Mouse (Mus musculus): ENCODE results near the gene Dynlrb2. TPM values are rescaled to one million over a fixed set of nuclear protein-coding genes. Genes with fewer than 3 reads are reported as not detected.

Gene Dynlrb2
- not detected for polyA plus RNA-seq (2017; shearing (Covaris generic))

DNA sequence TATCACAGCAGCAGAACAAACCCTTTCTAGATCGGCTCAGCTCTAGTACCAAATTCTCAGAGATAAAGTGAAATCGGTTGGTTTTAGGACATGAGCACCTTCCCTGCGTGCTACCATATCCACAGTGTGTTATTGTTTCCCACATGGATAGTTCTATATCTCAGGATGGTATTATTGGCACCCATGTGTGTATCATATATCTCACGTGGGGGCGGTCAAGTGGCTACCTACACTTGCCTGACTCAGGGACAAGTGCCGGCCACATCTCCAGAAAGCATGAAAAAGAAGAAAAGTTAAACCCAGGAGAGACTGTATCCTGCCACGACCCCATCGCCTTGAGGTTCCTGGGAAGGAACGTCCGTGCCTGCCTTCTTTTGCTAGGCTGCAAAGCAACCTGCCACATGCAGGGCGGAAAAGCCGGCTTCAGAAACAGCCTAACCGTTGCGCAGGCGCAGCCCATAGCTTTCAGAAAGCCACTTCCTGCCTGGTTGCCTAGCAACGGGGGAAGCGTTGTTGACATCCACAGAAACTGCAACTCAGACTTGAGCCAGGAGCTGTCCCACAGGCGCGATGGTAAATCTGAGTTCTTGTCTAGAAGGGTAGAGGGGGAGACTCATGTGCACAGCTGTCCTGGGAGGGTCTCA, at the start of gene Dynlrb2:
TSS of gene Dynlrb2 (plus strand) at position 498 of the 644 bp plus-strand sequence.
- peak; percentile 99 for ATAC-seq

DNA sequence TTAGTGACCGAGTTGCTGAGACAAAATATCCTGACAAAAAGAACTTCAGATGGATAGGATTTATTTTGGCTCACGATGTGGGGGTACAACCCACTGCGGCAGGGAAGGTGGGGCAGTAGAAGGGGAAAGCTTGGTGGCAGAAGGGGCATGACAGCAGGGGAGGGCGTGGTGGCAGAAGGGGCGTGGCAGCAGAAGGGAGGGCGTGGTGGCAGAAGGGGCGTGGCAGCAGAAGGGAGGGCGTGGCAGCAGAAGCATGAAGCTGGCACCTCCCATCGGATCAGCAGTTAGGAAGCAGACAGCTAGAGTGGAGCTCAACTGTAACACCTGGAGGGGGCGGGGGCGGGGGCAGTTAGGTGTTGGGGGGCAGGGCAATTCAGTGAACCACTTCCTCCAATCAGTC, 46.2 kb upstream of the Dynlrb2 start:
- no peak for ATAC-seq

GRCm38 (mm10) chr8:116461472-116461871, 43.3 kb upstream of the Dynlrb2 start:
- peak; percentile 78 for ATAC-seq

GRCm38 (mm10) chr8:116466586-116466985, 38.2 kb upstream of the Dynlrb2 start:
- no peak for ATAC-seq

GRCm38 (mm10) chr8:116467027-116467426, 37.7 kb upstream of the Dynlrb2 start:
- no peak for ATAC-seq

DNA sequence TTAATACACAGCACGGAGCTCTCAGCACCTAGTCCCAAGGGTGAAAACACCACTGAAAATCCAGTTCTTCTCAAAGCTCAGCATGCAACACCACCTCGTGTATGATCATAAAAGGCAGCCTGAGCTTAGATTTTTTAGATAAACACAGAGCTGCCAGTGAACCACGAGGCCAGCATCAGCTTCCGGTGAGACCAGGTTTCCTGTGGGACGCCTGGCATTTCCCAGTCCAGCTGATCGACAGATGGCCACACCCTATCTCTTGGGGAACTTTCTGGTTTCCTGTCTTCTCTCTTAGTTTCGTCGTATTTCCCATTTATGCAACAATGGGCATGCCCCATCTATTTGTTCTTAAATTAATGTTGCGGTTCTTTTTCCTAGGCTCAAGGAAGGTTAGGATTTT, 26.8 kb upstream of the Dynlrb2 start:
- peak; percentile 38 for ATAC-seq

DNA sequence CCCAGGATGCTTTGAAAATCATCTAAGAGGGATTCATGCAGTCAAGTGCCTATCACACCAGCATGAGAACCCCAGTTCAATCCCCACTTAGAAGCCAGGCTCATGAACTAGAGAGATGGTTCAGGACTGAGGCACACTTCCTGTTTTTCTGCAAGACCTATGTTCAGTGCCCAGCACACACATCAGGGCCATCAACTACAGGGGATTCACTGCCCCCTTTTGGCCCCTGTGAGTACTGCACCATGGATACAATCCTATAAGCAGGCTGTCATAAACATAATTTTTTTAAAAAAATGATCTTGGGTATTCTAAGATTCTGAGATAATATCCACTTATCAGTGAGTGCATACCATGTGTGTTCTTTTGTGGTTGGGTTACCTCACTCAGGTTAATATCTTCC, 26.1 kb upstream of the Dynlrb2 start:
- peak; percentile 64 for ATAC-seq

DNA sequence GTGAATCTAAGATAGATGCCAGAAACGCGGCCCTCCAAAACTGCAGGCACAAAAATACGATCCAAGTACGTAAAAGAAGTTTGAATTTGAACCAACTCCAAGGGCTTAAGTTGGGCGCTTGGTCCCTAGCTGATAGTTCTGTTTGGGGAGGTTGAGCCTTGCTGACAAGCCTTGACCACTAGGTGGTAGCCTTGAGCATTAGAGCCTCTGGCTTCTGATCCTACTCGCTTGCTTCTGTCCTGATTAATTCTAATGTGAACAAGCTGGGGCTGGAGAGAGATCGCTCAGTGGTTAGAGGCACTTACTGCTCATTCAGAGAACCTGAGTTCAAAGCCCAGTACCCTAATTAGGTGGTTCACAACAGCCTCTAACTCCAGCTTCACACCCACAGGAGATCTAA, 23.9 kb upstream of the Dynlrb2 start:
- peak; percentile 77 for ATAC-seq

DNA sequence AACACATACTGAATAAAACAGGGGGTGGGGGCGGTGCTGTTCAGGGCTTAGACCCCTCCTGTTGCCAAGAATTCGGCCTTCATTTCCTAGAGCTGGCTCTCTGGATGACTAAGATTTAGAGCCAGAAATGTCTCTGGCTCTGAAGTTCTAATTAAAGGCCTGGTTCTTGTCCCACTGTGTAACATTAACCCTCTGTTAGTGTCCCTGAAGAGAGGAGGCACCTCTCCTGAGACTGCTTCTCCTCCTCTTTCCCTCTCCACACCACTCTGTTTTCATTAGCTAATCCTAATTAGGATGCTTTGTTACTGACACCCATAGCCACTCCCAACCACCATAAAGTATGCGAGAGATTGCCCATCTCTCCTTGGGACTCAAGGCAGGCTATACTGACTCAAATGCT, 22.0 kb upstream of the Dynlrb2 start:
- no peak for ATAC-seq

GRCm38 (mm10) chr8:116484087-116484486, 20.7 kb upstream of the Dynlrb2 start:
- peak; percentile 67 for ATAC-seq

DNA sequence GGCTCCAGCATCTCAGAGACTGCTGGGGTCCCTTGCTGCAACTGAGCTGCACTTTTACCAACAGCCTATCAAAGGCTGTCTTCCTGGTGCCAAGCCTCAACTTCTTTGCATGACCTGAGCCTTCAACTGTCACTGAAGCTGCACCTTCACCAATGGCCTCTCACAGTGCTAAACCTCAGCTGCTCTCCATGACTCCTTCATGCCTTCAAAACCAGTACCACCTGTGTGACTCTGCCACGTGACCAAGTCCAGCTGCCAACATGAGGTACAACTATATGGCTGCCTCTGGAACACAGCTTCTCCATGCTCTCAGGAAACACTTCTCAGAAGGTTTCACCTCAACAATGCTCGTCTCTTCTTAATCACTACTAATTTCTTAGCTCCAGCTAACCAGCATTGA, 16.2 kb upstream of the Dynlrb2 start:
- ATAC-seq = no peak

DNA sequence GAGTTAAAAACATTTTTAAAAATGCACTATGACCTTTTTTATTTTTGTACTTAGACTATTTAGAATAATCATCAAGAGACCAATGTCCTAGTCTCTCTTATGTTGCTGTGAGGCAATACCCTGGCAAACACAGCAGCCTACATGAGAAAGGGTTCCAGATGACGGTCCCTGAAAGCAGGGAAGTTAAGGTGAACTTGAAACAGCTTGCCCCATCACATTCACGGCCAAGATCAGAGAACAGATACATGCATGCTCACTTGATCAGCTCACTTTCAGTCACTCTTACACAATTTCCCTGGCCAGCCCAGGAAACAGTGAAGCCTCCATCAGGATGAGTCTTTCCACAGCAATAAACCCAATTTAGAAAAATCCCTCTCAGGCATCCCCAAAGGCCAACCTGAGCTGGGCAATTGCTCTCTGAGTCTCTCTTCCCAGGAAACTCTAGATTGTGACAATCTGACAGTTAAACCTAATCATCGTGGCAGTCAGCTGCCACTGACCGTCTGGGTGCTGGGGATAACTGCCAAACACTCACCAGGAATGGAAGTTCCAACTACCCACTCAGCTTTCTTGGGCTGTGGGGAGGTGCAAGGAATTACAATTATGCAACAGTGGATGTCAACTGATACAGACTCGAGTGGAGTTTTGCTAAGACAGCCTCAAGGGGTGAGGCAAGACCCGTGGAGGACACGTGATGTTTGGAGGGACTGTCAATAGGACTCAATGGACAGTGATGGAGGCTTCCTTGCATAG, 4.5 kb upstream of the Dynlrb2 start:
- no peak for ATAC-seq

- no peak for ATAC-seq
Measured at GRCm38 (mm10) chr8:116508721-116509120, 3.9 kb downstream of the Dynlrb2 start.

DNA sequence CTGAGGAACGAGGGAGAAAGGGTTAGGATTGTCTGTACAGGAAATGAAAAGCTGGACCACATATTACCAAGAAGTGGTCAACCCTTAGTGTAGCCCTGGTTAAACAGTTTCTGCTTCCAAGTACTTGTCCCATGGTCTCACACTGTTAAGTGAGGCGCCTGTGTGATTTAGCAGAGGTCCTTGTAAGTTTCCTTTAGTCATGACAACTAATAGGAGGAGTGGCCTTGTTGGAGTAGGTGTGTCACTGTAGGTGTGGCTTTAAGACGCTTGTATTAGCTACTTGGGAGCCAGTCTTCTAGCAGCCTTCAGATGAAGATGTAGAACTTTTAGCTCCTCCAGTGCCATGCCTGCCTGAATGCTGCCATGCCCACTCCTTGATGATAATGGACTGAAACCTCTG, 4.5 kb downstream of the Dynlrb2 start:
- ATAC-seq = no peak

- ATAC-seq = no peak
Measured at GRCm38 (mm10) chr8:116519676-116520075, 14.9 kb downstream of the Dynlrb2 start.

DNA sequence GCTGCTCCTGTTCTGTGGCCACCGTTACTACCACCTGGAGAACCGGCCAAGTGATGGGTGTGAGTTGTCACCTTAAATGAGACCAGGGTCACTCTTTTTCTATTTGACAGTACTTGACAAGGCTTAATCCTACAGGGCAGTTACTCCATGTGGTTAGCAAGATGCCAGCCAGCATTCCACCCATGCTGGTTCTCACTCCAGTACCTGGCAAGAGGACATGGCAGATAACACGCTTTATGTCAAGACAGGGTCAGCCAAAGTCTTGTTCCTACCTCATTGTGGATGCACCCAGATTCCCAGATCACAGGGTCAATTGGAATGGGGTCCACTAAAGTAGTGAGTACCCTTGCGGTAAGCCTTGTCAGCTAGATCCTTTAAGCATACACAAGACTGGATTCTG, 16.4 kb downstream of the Dynlrb2 start:
- ATAC-seq = no peak

- no peak for ATAC-seq
Measured at GRCm38 (mm10) chr8:116521641-116522040, 16.9 kb downstream of the Dynlrb2 start.

DNA sequence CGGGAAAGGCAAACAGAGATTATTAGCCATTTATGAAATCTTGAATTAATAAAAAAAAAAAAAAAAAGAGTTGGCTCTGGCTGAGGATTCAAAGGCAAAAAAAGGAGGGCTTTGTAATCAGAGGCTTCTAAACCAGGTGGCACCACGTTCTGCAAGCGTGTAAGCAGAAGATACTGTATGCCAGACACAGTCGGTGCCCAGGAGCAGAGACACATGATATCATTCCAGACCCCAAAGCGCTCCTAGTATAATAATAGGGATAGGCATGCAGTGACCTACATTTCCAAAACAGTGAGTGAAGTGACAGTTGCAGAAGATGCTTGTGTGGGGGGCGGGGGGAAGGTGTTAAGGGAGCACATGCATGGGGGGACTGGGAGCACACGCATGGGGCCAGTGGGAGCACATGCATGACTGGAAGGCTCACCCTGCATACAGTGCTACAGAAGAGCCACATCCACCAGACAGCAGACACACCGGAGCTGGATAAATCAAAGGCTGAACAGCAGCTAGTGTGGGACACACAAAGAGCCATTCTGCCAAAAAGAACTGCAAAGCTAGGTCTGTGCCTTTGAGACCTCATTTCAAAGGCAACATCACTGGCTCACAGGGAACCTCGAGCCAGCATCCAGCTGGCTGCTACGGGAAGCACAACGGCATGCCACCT, 17.5 kb downstream of the Dynlrb2 start:
- no peak for ATAC-seq

DNA sequence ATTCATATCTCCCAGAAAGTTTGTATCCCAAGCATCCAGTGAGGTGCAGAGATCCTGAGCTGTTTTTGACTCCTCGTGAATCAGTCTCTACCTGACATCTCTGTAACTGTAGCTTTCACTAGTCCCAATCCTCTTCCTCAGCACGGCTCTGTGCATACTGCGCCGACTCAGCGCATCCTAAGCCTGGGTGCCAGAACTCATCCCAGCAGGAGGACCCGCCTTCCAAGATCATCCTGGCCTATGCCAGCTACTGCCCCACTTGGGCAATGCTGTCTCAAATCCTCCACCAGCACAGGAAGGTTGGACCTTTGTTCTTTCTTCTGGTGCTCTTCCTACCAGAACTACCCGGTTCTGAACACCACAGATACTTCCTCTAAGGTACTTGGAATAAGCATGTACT, 20.1 kb downstream of the Dynlrb2 start:
- no peak for ATAC-seq

DNA sequence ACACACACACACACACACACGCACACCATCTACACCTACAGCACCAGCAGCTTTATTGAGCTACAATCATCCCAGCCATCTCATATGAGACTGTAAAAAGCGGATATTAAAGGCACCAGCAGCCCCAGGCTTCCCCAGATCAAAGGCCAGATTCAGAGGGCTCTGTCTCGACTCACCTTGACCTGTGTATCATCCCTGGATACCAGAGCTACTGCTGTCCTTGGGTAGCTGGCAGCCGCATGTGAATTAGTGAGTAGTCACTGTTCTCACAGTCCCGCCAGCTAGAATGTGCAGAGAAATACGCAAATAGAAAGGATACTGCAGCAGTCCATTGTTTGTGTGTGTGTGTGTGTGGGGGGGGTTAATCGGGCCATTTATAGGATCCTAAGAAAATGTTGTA, 24.0 kb downstream of the Dynlrb2 start:
- no peak for ATAC-seq

GRCm38 (mm10) chr8:116533081-116533480, 28.3 kb downstream of the Dynlrb2 start:
- ATAC-seq = no peak

- no peak for ATAC-seq
Measured at GRCm38 (mm10) chr8:116536786-116537185, 32.0 kb downstream of the Dynlrb2 start.

GRCm38 (mm10) chr8:116538763-116539162, 34.0 kb downstream of the Dynlrb2 start:
- no peak for ATAC-seq

DNA sequence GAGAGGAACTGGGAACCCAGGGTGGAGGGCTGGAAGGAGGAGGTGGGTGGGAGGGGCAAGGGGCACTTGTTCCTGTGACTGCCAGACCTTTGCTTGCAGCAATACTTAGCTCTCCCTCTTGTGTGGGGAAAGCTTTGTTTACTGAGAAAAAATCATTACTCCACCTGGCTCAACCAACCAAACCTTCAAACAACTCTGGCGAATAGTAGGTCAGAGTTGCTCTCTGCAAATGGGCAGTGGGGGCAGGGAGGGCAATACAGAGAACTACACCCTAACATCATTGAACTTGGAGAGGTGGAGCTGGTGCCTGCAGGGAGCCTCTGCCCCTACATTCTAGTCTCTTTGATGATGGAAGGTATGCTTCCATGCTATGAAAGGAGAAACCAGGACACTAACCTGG, 35.4 kb downstream of the Dynlrb2 start:
- no peak for ATAC-seq
